Mouse (Mus musculus) yolk sac, embryonic 10.5 days (tissue): ENCODE results near the gene Ptprf.
A peak's percentile ranks its signal among the peaks of the same experiment; 100 is the strongest.

Source experiments
- DNase-seq: peaks from one replicate; pipeline ENCODE4 v3.0.0-alpha.2; 2017; ENCODE audit warnings: low spot score

Gene Ptprf

DNA sequence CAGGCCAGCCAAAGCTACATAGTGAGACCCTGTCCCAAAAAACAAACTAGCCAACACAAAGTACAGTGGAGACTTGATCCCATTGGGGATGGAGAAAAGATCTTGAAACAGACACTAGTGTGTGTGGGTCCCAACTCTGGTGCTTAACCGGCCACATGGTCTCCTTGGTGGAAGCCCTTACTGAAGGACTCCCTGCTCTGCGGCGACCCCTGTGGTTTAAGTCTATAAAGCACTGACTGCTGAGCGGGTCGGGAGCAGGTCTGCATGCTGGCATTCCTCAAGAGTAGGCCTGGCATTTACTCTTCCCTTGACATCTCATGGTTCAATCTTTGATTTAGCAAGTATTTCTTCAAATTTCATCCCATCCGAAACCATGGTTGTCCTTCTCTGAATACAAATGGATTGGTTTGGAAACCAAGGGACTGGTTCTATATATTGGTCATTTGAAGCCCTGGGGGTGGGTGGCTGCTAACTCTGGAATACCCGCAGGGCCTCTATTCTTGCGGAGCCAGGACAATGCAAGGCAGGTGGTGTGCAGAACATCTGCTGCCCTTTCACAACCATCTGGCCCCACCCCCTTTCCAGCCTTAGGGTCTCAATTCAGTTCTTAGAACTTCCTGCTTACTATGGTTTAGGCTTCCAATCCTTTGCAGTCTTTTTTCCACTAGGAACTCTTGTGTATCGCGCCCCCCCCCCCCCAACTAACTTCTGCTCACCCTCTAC is 84.1 kb downstream of the Ptprf start:
- DNase-seq = no peak

DNA sequence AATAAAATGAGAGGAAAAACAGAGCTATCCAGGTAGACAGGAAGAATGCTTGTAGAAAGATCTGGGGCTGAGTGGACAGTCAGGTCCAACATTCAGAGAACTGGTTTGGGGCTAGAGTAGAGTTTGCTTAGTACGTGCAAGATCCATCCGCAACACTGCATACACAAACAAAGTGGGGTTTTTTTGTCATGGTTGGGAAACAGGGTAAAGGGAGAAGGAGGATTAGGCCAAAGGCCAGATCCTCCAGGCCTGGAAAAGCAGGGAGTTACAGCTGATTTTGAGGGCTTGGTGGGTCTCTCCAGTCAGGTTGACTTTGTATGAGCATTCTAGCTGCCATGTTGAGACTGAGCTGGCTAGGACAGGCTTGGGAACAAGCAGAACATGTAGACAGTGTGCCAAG is 85.3 kb downstream of the Ptprf start:
- no peak for DNase-seq

DNA sequence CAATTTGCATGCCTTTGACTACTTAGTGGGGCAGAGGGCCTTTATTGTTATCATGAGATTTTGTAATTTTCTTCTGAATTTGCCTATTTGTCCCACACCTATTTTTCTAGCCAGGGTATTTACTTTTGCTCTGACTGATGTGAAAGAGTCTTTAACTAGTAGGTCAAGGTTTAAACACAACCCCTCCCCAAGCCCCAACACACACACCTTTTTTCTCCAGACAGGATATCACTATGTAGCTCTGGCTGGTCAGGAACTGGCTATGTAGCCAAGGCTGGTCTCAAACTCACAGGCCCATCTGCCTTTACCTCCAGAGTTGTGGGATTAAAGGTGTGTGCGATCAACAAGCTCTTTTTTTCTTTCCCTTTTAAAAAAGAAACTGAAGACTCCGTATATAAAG is 92.1 kb downstream of the Ptprf start:
- DNase-seq = no peak

DNA sequence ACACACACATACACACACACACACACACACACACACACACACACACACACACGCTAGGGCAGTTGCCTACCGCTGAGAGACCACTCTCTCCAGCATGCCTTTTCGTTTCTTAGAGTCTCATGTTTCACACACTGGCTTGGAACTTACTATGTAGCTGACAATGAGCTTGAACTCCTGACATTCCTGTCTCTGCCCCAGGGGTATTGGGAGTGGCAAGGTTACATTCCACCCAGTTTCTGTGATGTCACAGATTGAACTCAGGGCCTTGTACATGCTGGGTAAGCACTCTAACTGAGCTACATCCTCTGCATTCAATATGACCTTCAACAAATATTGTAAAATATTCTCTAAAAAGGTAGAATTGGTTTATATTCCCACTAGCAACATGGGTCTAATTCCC is 92.6 kb downstream of the Ptprf start:
- DNase-seq = no peak

DNA sequence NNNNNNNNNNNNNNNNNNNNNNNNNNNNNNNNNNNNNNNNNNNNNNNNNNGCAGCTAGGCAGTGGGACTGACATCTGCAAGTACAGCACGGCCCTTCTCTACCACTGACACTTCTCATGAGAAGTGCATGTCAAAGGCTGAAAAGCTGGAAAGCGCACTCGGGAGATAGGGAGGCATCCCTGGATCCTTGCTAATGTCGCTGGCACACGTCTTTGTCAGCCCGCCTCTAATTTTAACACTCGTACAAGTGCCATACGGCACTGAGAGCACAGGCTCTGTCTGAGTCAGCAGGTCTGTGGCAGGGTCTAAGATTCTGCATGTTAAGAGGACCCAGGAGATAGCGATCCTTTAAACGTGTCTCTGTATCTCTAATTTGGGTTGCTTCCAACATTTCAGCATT is 95.0 kb downstream of the Ptprf start:
- no peak for DNase-seq

DNA sequence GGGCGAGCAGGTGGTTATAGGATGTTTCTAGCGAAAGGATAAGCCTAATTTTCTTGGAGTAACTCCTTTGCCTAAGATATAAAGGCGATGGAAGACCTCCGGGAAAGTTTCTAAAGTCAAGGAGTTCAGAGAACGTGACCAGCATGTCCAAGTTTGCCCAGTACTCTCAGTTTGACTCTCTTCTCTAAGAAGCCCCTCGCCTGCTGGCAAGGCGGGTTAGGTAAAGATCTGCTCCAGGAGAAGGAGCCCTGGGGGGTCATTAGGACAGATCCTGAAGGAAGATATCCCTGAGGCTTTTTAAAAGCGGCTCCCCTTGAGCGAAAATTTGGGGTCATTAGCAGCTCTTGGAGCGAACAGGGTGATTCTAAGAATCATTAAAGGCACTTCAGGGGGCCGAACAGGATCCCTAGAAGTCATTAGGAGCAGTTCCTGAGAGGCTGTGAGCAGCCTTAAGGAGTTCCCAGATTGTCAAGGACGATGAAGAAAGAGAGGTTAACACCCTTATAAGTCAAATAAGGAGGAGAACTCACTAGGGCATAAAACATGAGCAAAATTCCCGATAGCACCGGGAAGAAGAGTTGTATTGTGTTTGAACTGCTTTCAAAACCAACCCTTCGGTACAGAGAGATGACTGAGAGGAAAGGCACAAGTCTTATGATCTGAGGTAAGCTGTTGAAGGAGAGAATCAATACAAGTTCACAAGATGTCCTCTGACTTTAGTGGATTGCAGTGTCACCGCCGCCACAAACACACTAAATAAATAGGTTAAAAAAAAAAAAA is 110.7 kb downstream of the Ptprf start:
- no peak for DNase-seq

DNA sequence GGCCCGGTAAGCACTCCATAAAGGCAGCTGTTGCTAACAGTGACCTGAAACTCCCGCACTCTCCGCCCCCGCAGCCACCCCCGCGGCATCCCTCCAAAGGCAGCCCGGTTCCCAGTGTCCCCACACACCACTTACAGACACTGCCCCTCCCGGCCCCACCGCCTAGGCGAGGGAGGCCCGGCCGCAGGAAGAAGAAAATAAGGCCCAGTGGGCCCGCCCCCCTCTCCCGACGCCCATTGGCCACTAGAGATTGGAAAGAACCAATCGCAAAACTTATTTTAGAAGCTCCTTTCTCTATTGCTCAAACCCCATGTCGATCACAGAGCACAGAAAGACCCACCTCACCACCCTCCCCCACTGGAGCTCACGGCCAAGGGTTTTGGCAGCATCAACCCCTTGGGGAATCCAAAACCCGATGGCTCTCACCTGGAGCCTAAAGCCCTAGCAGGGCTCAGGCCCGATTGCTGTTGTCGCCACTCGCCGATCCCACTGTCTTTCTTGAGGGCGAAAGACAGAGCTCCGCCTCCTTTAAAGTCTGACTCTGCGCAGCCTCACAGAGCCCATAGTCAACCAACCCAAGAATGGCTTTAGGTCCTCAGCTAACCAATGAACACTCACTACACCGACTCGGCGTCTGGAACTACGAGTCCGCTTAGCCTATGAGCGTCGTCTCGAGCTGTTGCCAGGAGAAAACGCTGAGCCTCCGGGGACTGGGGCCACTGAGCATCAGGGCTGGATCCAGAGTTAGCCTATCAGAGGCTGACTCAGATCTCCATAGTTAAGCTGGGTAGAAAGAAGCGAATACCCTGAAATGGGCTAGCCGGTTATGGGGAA is 111.5 kb downstream of the Ptprf start, which contains the start of gene Kdm4a:
Gene Kdm4a, minus strand, starts transcription at position 577 of the 834 bp plus-strand sequence.
- DNase-seq = peak; percentile 97

DNA sequence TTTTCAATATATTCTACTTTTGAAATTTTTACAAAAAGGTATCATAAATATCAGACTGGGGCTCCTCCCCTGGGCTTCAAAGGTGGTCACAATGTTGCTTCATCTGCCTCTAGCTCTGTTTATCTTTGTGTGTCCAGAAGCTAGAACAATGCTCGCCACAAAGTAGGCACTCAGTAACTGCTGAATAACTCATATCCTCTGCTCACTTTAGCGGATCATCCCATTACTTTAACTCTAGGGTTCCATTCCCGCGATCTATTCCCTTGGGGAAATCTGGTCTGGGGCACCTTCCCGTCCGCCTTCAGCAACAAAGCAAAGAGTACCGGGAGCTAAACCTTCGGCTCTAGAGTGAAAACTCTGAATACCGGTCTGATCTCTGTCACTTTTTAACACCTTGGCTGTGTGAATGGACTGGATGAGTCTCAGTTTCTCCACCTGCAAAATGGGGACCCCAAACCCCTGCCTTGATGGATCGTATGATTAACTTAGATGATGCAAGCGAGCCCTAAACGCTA is 112.2 kb downstream of the Ptprf start:
- peak; percentile 8 for DNase-seq

DNA sequence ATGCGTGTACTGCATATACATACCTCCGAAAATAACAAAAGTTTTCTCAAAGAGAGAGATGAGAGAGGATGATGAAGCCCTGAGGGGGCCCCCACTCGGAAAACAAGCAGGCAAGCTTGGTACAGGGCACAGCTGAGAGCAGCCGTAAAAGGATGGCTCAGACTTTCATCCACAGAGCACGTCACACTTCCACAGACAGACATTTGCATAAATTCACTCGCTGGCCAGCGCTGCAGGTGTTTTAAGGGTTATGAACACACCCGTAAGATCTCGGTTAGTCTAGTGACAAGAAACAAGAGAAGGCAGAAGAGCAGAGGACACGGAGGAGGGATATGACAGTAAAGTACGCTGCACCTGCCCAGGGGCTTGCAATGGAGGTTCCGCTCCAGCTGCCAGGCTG is 118.7 kb downstream of the Ptprf start:
- DNase-seq = no peak

DNA sequence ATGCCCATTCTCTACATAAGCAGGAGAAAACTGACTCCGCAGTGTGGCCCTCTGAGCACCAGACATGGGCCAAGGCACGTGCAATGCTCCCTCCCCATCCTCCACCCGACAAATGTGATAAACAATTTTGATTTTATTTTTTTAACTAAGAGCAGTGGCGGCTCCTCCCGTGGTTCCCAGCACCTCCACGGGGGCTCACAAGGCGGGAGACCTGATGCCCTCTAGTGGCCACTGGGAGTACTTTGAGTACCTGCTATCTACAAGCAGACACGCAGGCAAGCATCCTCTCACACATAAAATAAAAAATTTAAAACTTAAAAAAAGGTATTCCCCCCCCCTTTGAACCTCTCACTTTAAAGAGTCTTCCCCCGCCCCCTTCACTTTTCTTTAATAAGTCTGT is 120.2 kb downstream of the Ptprf start:
- DNase-seq = no peak

DNA sequence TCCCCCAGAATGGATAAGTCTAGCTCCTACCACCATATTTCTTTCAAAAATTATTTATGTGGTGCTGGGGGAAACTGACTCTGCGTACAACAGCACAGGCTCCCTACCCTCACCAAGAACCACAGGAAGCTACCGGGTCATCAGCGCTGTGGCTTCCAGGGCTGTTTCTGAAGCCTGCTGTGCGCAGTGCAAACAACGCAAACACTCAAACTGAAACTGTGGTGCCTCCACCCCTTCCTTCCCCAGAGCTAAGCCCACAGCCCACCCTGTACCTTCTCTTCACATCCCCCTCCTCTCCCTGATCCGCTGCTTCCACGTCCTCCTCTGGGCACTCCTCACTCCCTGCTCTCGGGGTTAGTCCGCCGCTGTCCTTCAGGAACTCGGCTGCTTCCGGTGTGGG is 129.1 kb downstream of the Ptprf start:
- DNase-seq = no peak
